Mouse (Mus musculus): ENCODE measurements around the gene Serp1. TPM values are rescaled to one million over a fixed set of nuclear protein-coding genes. Genes with fewer than 3 reads are reported as not detected.
A peak's percentile ranks its signal among the peaks of the same experiment; 100 is the strongest.

The Serp1 gene
- total and polyA plus RNA-seq, 2 experiments from 2014 or later, result 49.3 to 59.5 TPM

DNA sequence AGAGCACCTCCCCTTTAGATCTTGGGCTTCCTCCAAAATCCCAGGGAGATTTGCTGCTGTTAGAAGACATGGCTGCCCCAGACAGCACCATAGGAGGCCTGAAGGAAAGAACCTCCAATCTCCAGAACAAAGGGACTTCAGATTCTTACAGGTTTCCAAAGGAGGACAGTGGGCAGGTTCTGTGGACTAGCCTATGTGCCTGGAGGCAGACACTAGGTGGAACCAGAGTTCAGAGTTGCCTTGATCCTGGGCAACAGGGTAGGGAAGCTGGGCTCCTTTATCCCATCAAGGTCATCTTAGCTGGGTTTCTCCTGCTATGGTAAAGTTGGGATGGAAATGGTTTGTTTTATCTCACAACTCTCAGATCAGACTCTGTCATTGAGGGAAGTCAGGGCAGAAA, 14.1 kb downstream of the Serp1 start:
- H3K27ac ChIP-seq (ENCODE audit: low read depth, low read length), result no peak overlapping the region
- no peaks in the 10 kb centered on the region for H3K4me1 ChIP-seq (ENCODE audit: insufficient read depth)
- H3K4me3 ChIP-seq (ENCODE audit: low read depth, low read length), result no peak overlapping the region
- no peak for DNase-seq
- H3K27me3 ChIP-seq (ENCODE audit: insufficient read depth, low read length), result no peaks in the 10 kb centered on the region
- H3K9me3 ChIP-seq (ENCODE audit: low read length), result no peaks in the 10 kb centered on the region
- TF ChIP-seq CTCF (IDR thresholded peaks at IDR 0.05; ENCODE audit: low read depth), result peak; percentile 15; the same call in 1 of the 2 replicates
- no peaks in the 10 kb centered on the region for H3K36me3 ChIP-seq (ENCODE audit: insufficient read depth)
- no peak overlapping the region for H3K4me2 ChIP-seq (ENCODE audit: low read depth)
- no peak overlapping the region for H3K9ac ChIP-seq
- ATAC-seq, result no peak

GRCm38 (mm10) chr3:58508020-58508750, 17.5 kb downstream of the Serp1 start:
- Histone ChIP-seq H3K36me3 (ENCODE audit: insufficient read depth) (no peaks in the 10 kb centered on the region), H3K9me3 (ENCODE audit: low read length) (no peaks in the 10 kb centered on the region), H3K4me2 (ENCODE audit: low read depth) (no peak overlapping the region), H3K4me1 (ENCODE audit: insufficient read depth) (no peaks in the 10 kb centered on the region), H3K27ac (ENCODE audit: low read depth, low read length) (no peak overlapping the region), H3K9ac (no peak overlapping the region), H3K27me3 (ENCODE audit: insufficient read depth, low read length) (no peaks in the 10 kb centered on the region), H3K4me3 (ENCODE audit: low read depth, low read length) (no peak overlapping the region)
- no peak for DNase-seq
- no peak for TF ChIP-seq CTCF (IDR thresholded peaks at IDR 0.05; ENCODE audit: low read depth)
- 89% methylated on average over 7 of the region's 7 CpGs for WGBS
- no peak for ATAC-seq

- ATAC-seq (no peak), DNase-seq (no peak)
- Histone ChIP-seq H3K9me3 (ENCODE audit: low read length) (no peaks in the 10 kb centered on the region), H3K4me3 (ENCODE audit: low read depth, low read length) (no peak overlapping the region), H3K27ac (ENCODE audit: low read depth, low read length) (no peak overlapping the region), H3K4me1 (ENCODE audit: insufficient read depth) (no peaks in the 10 kb centered on the region), H3K4me2 (ENCODE audit: low read depth) (no peak overlapping the region), H3K36me3 (ENCODE audit: insufficient read depth) (no peaks in the 10 kb centered on the region), H3K27me3 (ENCODE audit: insufficient read depth, low read length) (no peaks in the 10 kb centered on the region), H3K9ac (no peak overlapping the region)
- no peak for TF ChIP-seq CTCF (IDR thresholded peaks at IDR 0.05; ENCODE audit: low read depth)
These were observed 21.0 kb downstream of the Serp1 start for GRCm38 (mm10) chr3:58504676-58505075.

DNA sequence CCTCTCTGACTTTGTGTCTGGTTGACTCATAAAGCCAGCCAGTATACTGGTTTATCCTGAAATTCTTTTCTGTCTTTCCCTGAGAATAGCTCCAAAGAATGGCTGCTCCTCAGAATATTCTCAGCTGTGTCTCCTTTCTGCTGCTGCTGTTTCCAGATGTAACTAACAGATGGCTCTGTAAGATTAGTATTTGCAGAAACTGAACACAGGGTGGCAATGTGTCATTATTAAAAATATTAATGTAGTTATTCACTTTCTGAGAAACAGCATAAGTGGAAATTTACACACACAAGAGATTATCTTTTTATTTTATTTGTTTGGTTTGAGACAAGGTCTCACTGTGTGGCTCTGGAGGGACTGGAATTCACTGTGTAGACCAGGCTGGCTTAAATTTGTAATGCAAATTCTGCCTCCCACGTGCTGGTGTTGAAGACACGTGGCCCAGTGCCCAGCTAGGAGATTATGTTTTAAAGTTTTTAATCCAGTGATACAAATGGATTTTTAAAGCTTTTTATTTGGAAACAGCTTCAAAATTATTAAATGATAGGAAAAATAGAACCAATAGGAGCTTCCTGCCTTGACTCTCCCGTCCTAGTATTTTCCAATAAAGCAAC, 21.9 kb downstream of the Serp1 start:
- WGBS, result 39% methylated on average over 3 of the region's 3 CpGs
- Histone ChIP-seq H3K9me3 (ENCODE audit: low read length) (no peaks in the 10 kb centered on the region), H3K4me2 (ENCODE audit: low read depth) (no peak overlapping the region), H3K27me3 (ENCODE audit: insufficient read depth, low read length) (no peaks in the 10 kb centered on the region), H3K4me1 (ENCODE audit: insufficient read depth) (no peaks in the 10 kb centered on the region), H3K4me3 (ENCODE audit: low read depth, low read length) (no peak overlapping the region), H3K9ac (no peak overlapping the region), H3K27ac (ENCODE audit: low read depth, low read length) (no peak overlapping the region), H3K36me3 (ENCODE audit: insufficient read depth) (no peaks in the 10 kb centered on the region)
- ATAC-seq (peak; percentile 65), DNase-seq (no peak)
- peak; percentile 19; the same call in 1 of the 2 replicates for TF ChIP-seq CTCF (IDR thresholded peaks at IDR 0.05; ENCODE audit: low read depth)

GRCm38 (mm10) chr3:58501961-58502360, 23.7 kb downstream of the Serp1 start:
- H3K4me2 ChIP-seq (ENCODE audit: low read depth), result no peak overlapping the region
- no peaks in the 10 kb centered on the region for H3K4me1 ChIP-seq (ENCODE audit: insufficient read depth)
- DNase-seq (no peak), ATAC-seq (no peak)
- no peak overlapping the region for H3K27ac ChIP-seq (ENCODE audit: low read depth, low read length)
- no peak overlapping the region for H3K9ac ChIP-seq
- WGBS, result 75% methylated on average over 2 of the region's 2 CpGs
- H3K27me3 ChIP-seq (ENCODE audit: insufficient read depth, low read length), result no peaks in the 10 kb centered on the region
- no peaks in the 10 kb centered on the region for H3K9me3 ChIP-seq (ENCODE audit: low read length)
- no peak overlapping the region for H3K4me3 ChIP-seq (ENCODE audit: low read depth, low read length)
- H3K36me3 ChIP-seq (ENCODE audit: insufficient read depth), result no peaks in the 10 kb centered on the region
- TF ChIP-seq CTCF (IDR thresholded peaks at IDR 0.05; ENCODE audit: low read depth), result no peak

GRCm38 (mm10) chr3:58493621-58494020, 32.1 kb downstream of the Serp1 start:
- DNase-seq, result no peak
- Histone ChIP-seq H3K36me3 (ENCODE audit: insufficient read depth) (no peaks in the 10 kb centered on the region), H3K9ac (no peak overlapping the region), H3K4me3 (ENCODE audit: low read depth, low read length) (no peak overlapping the region), H3K4me1 (ENCODE audit: insufficient read depth) (no peaks in the 10 kb centered on the region), H3K9me3 (ENCODE audit: low read length) (no peaks in the 10 kb centered on the region), H3K4me2 (ENCODE audit: low read depth) (no peak overlapping the region), H3K27me3 (ENCODE audit: insufficient read depth, low read length) (no peaks in the 10 kb centered on the region), H3K27ac (ENCODE audit: low read depth, low read length) (no peak overlapping the region)
- no peak for TF ChIP-seq CTCF (IDR thresholded peaks at IDR 0.05; ENCODE audit: low read depth)
- ATAC-seq, result no peak
- WGBS, result 85% methylated on average over 4 of the region's 4 CpGs

GRCm38 (mm10) chr3:58490787-58491186, 34.9 kb downstream of the Serp1 start:
- Histone ChIP-seq H3K4me3 (ENCODE audit: low read depth, low read length) (no peak overlapping the region), H3K4me2 (ENCODE audit: low read depth) (no peak overlapping the region), H3K27ac (ENCODE audit: low read depth, low read length) (no peak overlapping the region), H3K9ac (no peak overlapping the region), H3K27me3 (ENCODE audit: insufficient read depth, low read length) (no peaks in the 10 kb centered on the region), H3K36me3 (ENCODE audit: insufficient read depth) (no peaks in the 10 kb centered on the region), H3K9me3 (ENCODE audit: low read length) (no peaks in the 10 kb centered on the region), H3K4me1 (ENCODE audit: insufficient read depth) (no peaks in the 10 kb centered on the region)
- peak; percentile 75 for TF ChIP-seq CTCF (IDR thresholded peaks at IDR 0.05; ENCODE audit: low read depth)
- ATAC-seq, result peak; percentile 32; the same call in 1 of the 2 replicates
- WGBS, result 73% methylated on average over 7 of the region's 7 CpGs
- DNase-seq, result peak; percentile 48

All from forebrain, postnatal 0 days (tissue).